In genomic region chr1:132366235-132366634, GRCm38 (mm10) we compare ENCODE assay signal across 13 mouse cellular contexts. TPM values are rescaled to one million over a fixed set of nuclear protein-coding genes. Genes with fewer than 3 reads are reported as not detected.
DNase-seq lines count a peak whose midpoint lies in the region; ATAC-seq and TF ChIP-seq lines count a peak whose summit lies in the region.
"Had no signal": no experiment of that assay in that cellular context is flagged by ENCODE, and none has a peak within 500 bp of the region (broad histone marks: within the 10 kb centered on the region; RNA-seq: fewer than 3 reads in every experiment).

No protein-coding gene starts in this region.

- DNase-seq in forebrain, embryonic 11.5 days (ENCODE audit: low spot score) = no peak
- no peak for DNase-seq in left cerebral cortex, adult 2 months (ENCODE audit: extremely low spot score in 1 of 2, low spot score in 2 of 2)
- no peak for DNase-seq in left cerebral cortex, postnatal 4 days
- no peak for DNase-seq in G1E (ENCODE audit: low spot score)
- DNase-seq in liver, embryonic 11.5 days (ENCODE audit: low spot score) = no peak
- no peak for DNase-seq in right cerebral cortex, postnatal 36 days (ENCODE audit: low spot score in 2 of 2)
- DNase-seq in ovary, postnatal 36 days (ENCODE audit: low spot score) = no peak
- DNase-seq: B cell, adult 2 months; cerebellum, postnatal 10 days; heart, adult 11 months; kidney, postnatal 14 days had no signal

- no peak for TF ChIP-seq CTCF in left cerebral cortex, adult 2 months (IDR thresholded peaks at IDR 0.05)
- no peak for TF ChIP-seq CTCF in G1E (IDR thresholded peaks at IDR 0.05; ENCODE audit: low read depth, low read length)

- ATAC-seq in forebrain, embryonic 11.5 days (replicated peaks; ENCODE audit: low FRiP score) = no peak
- ATAC-seq in forebrain, embryonic 16.5 days = no peak
- ATAC-seq in G1E (ENCODE audit: extremely low read depth, insufficient number of reproducible peaks, low FRiP score, poor library complexity, severe bottlenecking) = no peak
- no peak for ATAC-seq in liver, embryonic 11.5 days (replicated peaks; ENCODE audit: low FRiP score)
- ATAC-seq: activated CD4-positive, CD25-positive, alpha-beta regulatory T cell, adult 4 months had no signal

- no peak overlapping the region for H3K4me3 ChIP-seq in forebrain, embryonic 11.5 days (ENCODE audit: low read depth, low read length)
- no peak overlapping the region for H3K4me3 ChIP-seq in forebrain, embryonic 16.5 days (replicated peaks; ENCODE audit: low read length)
- no peak overlapping the region for H3K4me3 ChIP-seq in left cerebral cortex, adult 2 months
- H3K4me3 ChIP-seq in G1E (ENCODE audit: low read depth, low read length) = peak overlapping the region; percentile 20; the same call in 1 of the 2 replicates
- H3K4me3 ChIP-seq in liver, embryonic 11.5 days (ENCODE audit: low read depth, low read length) = peak overlapping the region; percentile 53

- no peaks in the 10 kb centered on the region for H3K27me3 ChIP-seq in forebrain, embryonic 11.5 days (ENCODE audit: control insufficient read depth, insufficient read depth, low read length)
- no peaks in the 10 kb centered on the region for H3K27me3 ChIP-seq in forebrain, embryonic 16.5 days (replicated peaks; ENCODE audit: control insufficient read depth, insufficient read depth, low read length)
- no peaks in the 10 kb centered on the region for H3K27me3 ChIP-seq in G1E (ENCODE audit: insufficient read depth, low read length)
- H3K27me3 ChIP-seq in liver, embryonic 11.5 days (replicated peaks; ENCODE audit: control insufficient read depth, insufficient read depth, low read length) = no peaks in the 10 kb centered on the region

- H3K4me1 ChIP-seq in forebrain, embryonic 11.5 days (replicated peaks; ENCODE audit: control insufficient read depth, insufficient read depth, low read length) = peaks cover 5% of the 10 kb centered on the region; the same call in 1 of the 2 replicates
- peaks cover 22% of the 10 kb centered on the region for H3K4me1 ChIP-seq in forebrain, embryonic 16.5 days (replicated peaks; ENCODE audit: control insufficient read depth, insufficient read depth, low read length)
- peaks cover 70% of the 10 kb centered on the region for H3K4me1 ChIP-seq in G1E (ENCODE audit: insufficient read depth, low read depth, low read length)
- H3K4me1 ChIP-seq in liver, embryonic 11.5 days (replicated peaks; ENCODE audit: control insufficient read depth, insufficient read depth, low read length) = peaks cover 47% of the 10 kb centered on the region

- no peak overlapping the region for H3K4me2 ChIP-seq in forebrain, embryonic 11.5 days (ENCODE audit: low read depth, low read length, severe bottlenecking)
- no peak overlapping the region for H3K4me2 ChIP-seq in forebrain, embryonic 16.5 days (ENCODE audit: low read length)
- peak overlapping the region; percentile 62 for H3K4me2 ChIP-seq in liver, embryonic 11.5 days

- intact Hi-C loops in left cerebral cortex, adult 2 months (cut with DNase I) = loop anchor here (2.0 kb wide), 2 partner anchors 51 to 111 kb away; partner anchors contain the start of genes Dstyk and Rbbp5
- intact Hi-C loops in left cerebral cortex, postnatal 4 days (cut with DNase I) = loop anchor here (10.0 kb wide), 2 partner anchors 109 to 229 kb away; partner anchors contain the start of gene Rbbp5

- peak overlapping the region; percentile 7; the same call in 1 of the 2 replicates for H3K9ac ChIP-seq in forebrain, embryonic 11.5 days (ENCODE audit: low read length)
- H3K9ac ChIP-seq in forebrain, embryonic 16.5 days (replicated peaks; ENCODE audit: low read depth, low read length) = no peak overlapping the region
- H3K9ac ChIP-seq in liver, embryonic 11.5 days (ENCODE audit: low read depth, low read length) = peak overlapping the region; percentile 72

- no peak overlapping the region for H3K27ac ChIP-seq in forebrain, embryonic 11.5 days (ENCODE audit: low read depth, low read length)
- no peak overlapping the region for H3K27ac ChIP-seq in forebrain, embryonic 16.5 days (ENCODE audit: low read length)
- H3K27ac ChIP-seq in left cerebral cortex, adult 2 months = peak overlapping the region; percentile 58
- H3K27ac ChIP-seq in liver, embryonic 11.5 days (ENCODE audit: low read depth, low read length) = no peak overlapping the region

- no peaks in the 10 kb centered on the region for H3K36me3 ChIP-seq in forebrain, embryonic 11.5 days (ENCODE audit: control insufficient read depth, insufficient read depth, low read length)
- H3K36me3 ChIP-seq in forebrain, embryonic 16.5 days (ENCODE audit: control insufficient read depth, insufficient read depth) = no peaks in the 10 kb centered on the region
- H3K36me3 ChIP-seq in G1E (replicated peaks) = peaks cover 73% of the 10 kb centered on the region
- peaks cover 10% of the 10 kb centered on the region; the same call in 1 of the 2 replicates for H3K36me3 ChIP-seq in liver, embryonic 11.5 days (ENCODE audit: control insufficient read depth, insufficient read depth, low read length)

- 49% methylated on average over 8 of the region's 8 CpGs for WGBS in forebrain, embryonic 11.5 days
- 46% methylated on average over 8 of the region's 8 CpGs for WGBS in forebrain, embryonic 16.5 days
- WGBS in liver, embryonic 11.5 days = 81% methylated on average over 8 of the region's 8 CpGs

- no peaks in the 10 kb centered on the region for H3K9me3 ChIP-seq in forebrain, embryonic 11.5 days (ENCODE audit: control insufficient read depth, low read length)
- H3K9me3 ChIP-seq in forebrain, embryonic 16.5 days (ENCODE audit: control insufficient read depth, low read length) = no peaks in the 10 kb centered on the region
- no peaks in the 10 kb centered on the region for H3K9me3 ChIP-seq in G1E (replicated peaks)
- H3K9me3 ChIP-seq in liver, embryonic 11.5 days (ENCODE audit: control insufficient read depth, low read length) = no peaks in the 10 kb centered on the region

RNA-seq across cellular contexts. Expression of gene Tmcc2, which starts 24.8 kb away (rescaled TPM):
- 13.3 and 16.1 TPM in 2 replicates for polyA plus RNA-seq in forebrain, embryonic 11.5 days (2014; fragmentation: Nextera tagmentation; extraction: Ambion mirVana)
- 30.4 and 34.9 TPM in 2 replicates for polyA plus RNA-seq in forebrain, embryonic 16.5 days (2015; fragmentation: Nextera tagmentation; extraction: Ambion mirVana)
- total RNA-seq in left cerebral cortex, adult 2 months (2021) = 100 to 1,000 TPM; 178 to 192 TPM
- total RNA-seq in left cerebral cortex, postnatal 4 days (2021) = 100 to 1,000 TPM; 128 to 133 TPM
- total RNA-seq in G1E (2014; fragmentation: Nextera tagmentation) (11.8 and 99.6 TPM in 2 replicates), G1E (2017) (6.7 and 7.9 TPM in 2 replicates)
- polyA plus RNA-seq in G1E (2012) = 14.9 and 18.3 TPM in 2 replicates
- polyA plus RNA-seq in liver, embryonic 11.5 days (2014; fragmentation: Nextera tagmentation; extraction: Ambion mirVana) = 24.6 and 28.1 TPM in 2 replicates

RNA-seq across cellular contexts. Expression of gene Nuak2, which starts 50.3 kb away (rescaled TPM):
- 57.7 and 63.4 TPM in 2 replicates for polyA plus RNA-seq in forebrain, embryonic 11.5 days (2014; fragmentation: Nextera tagmentation; extraction: Ambion mirVana)
- polyA plus RNA-seq in forebrain, embryonic 16.5 days (2015; fragmentation: Nextera tagmentation; extraction: Ambion mirVana) = 13.3 and 13.4 TPM in 2 replicates
- 1 to 10 TPM; 1.4 TPM for total RNA-seq in left cerebral cortex, adult 2 months (2021)
- total RNA-seq in left cerebral cortex, postnatal 4 days (2021) = 1 to 10 TPM; 2.6 to 3.2 TPM
- not detected in 2 replicates for total RNA-seq in G1E (2014; fragmentation: Nextera tagmentation)
- 0.17 and 0.33 TPM in 2 replicates for total RNA-seq in G1E (2017)
- polyA plus RNA-seq in G1E (2012) = 0.02 TPM in 1 of 2 replicates, not detected in the other
- polyA plus RNA-seq in liver, embryonic 11.5 days (2014; fragmentation: Nextera tagmentation; extraction: Ambion mirVana) = 1.2 and 2.0 TPM in 2 replicates

RNA-seq across cellular contexts. Expression of gene Dstyk, which starts 51.1 kb away (rescaled TPM):
- 13.6 and 15.7 TPM in 2 replicates for polyA plus RNA-seq in forebrain, embryonic 11.5 days (2014; fragmentation: Nextera tagmentation; extraction: Ambion mirVana)
- polyA plus RNA-seq in forebrain, embryonic 16.5 days (2015; fragmentation: Nextera tagmentation; extraction: Ambion mirVana) = 12.3 and 13.1 TPM in 2 replicates
- 10 to 100 TPM; 44.9 to 45.5 TPM for total RNA-seq in left cerebral cortex, adult 2 months (2021)
- total RNA-seq in left cerebral cortex, postnatal 4 days (2021) = 10 to 100 TPM; 22.0 to 23.9 TPM
- total RNA-seq in G1E (2014; fragmentation: Nextera tagmentation) (22.7 and 24.8 TPM in 2 replicates), G1E (2017) (18.5 and 19.0 TPM in 2 replicates)
- polyA plus RNA-seq in G1E (2012) = 2.3 and 2.9 TPM in 2 replicates
- 7.2 TPM in 2 replicates for polyA plus RNA-seq in liver, embryonic 11.5 days (2014; fragmentation: Nextera tagmentation; extraction: Ambion mirVana)

Comparison
In these comparisons a context has a peak if more than half of its experiments do, and no peak if none do; other contexts are left out.
1. H3K4me3 ChIP-seq: peak in G1E (single experiment) and liver, embryonic 11.5 days (single experiment); none in forebrain, embryonic 11.5 days (single experiment), forebrain, embryonic 16.5 days (single experiment) and left cerebral cortex, adult 2 months (single experiment).